Mouse (Mus musculus): ENCODE data around the gene Tmx1.

Gene Tmx1

DNA sequence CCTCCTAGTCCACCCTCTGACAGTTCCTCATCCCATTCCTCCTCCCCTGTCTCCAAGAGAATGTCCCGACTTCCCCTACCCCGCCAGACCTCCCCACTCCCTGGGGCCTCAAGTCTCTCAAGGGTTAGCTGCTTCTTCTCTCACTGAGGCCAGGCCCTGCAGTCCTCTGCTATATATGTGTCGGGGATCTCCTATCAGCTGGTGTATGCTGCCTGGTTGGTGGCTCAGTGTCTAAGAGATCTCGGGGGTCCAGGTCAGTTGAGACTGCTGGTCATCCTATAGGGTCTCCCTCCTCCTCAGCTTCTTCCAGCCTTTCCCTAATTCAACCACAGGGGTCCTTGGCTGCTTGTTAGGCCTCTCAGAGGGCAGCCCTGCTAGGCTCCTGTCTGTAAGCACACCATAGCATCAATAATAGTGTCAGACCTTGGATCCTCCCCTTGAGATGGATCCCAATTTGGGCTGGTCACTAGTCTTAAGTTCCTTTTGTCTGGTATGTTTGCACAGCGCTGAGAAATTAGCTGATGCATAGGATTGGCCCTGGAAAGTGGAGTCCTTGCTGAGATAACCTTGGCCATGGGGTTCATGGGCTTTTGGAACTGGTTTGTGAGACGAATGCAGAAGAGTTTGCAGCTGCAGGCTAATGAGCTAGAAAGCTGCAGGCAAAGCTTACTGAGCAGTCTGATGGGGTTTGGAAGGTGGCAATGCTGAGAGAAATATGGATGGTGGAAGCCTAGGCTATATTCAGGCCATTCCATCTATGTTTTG is 34.0 kb downstream of the Tmx1 start:
- no peak for ATAC-seq (ENCODE audit: low TSS enrichment)

DNA sequence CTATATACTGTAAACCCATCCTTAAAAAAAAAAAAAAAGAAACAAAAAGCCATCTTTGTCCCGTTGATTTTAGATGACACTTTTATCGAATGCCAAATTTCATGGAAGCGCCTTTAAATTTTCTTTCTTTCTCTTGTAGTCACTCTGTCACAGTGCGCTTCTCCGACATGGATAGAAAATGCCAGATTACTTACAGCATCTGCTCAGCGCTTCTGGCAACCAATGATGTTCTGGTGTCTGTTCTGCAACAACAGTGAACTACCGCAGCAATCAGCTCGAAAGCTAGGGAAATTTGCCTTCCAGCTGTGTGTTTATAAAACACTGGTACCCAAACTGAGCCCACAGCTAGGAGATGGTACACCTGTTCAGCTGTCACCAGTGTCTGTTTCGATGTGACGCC is 39.5 kb downstream of the Tmx1 start:
- ATAC-seq (ENCODE audit: low TSS enrichment) = peak; percentile 35; the same call in 1 of the 2 replicates

DNA sequence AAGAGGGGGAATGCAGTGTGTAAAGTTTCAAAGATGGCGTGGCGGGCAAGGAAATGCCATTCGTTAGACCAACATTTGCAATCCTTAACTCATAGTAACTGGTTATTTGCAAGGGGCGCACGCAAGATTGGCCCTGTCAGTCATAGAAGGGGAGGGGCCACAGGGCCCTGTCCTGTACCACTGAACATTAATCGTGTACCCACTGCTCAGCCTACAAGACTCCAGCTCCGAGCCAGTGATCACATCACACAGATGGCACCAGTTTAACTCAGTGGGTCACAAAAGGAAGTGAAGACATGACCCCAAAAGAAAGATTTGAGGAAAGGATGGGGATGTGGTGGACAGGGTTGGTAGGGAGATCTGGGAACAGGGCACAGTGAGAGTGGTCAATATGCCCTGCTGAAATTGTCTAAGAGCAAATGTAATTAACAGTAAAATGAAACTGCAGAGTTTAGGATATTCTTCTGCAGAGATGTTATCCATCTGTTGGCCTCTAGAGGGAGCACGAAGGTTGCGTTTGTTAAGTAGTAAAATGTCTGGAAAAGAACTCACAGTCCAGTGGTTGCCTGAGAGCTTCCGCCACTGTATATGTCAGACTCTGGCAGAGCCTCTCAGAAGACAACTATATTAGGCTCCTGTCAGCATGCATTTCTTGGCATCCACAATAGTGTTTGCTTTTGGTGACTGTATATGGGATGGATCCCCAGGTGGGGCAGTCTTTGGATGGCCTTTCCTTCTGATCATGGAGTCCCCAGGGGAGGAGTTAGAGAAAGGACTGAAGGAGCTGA is 41.8 kb downstream of the Tmx1 start:
- 0 out of 2 replicates have a peak, but pooled peaks have one; percentile 48 for ATAC-seq (ENCODE audit: low TSS enrichment)

DNA sequence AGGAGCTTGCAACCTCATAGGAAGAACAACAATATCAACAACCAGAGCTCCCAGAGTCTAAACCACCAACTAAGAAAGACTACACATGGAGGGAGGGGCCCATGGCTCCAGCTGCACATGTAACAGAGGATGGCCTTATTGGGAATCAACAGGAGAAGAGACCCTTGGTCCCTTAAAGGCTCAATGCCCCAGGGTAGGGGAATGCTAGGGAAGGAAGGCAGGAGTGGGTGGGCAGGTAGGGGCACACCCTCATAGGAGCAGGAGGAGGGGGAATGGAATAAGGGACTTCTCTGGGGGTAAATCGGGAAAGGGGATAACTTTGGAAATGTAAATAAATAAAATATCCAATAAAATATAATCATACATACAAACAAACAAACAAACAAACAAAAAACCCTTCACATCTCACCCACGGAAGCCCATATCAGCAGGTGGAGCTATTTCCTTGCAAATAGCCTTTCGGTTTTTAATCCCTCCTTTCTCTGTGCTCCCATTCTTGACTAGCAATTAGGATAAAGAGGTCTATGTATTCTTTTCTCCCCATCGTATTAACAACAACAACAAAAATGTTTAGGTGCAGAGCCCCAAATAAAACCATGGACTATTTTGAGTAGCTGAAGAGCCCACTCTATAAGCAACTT is 42.5 kb downstream of the Tmx1 start:
- ATAC-seq (ENCODE audit: low TSS enrichment) = no peak

DNA sequence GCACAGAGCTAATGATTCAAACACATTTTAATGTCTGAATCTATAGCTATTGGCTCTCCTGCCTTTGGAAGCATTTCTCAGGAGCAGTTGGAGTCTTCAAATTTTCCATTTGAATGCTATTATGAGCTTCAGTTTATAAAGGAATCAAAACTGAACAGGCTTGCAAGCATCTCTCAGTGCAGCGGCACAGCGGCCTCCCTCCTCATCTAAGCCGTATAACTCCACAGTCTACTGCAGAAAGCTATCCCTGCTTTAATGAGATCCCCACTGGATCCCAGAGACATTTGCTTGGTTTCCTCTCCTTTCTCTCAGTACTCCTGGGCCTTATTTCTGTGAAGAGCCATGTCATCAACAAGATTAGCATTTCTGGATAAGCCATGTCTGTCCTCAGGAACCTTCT is 45.2 kb downstream of the Tmx1 start:
- ATAC-seq (ENCODE audit: low TSS enrichment) = peak; percentile 74

DNA sequence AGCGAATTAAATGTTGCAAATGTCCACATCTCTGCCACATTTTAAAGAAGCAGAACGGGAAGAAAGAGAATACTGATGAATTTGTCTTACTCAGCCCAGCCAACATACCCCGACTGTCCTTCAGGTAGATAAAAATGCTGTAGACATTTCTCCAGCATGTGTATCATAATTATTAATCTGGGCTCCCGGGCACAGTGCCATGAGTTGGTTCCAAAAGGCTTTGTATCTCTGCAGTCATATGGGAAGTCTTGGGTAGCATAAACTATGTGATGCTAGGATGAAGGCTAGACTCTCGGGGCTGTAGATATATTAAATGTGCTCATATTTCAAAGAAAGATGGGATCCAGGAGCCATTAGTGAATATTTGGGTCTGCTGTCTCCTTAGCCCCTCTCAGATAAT is 53.1 kb downstream of the Tmx1 start:
- ATAC-seq (ENCODE audit: low TSS enrichment) = no peak

DNA sequence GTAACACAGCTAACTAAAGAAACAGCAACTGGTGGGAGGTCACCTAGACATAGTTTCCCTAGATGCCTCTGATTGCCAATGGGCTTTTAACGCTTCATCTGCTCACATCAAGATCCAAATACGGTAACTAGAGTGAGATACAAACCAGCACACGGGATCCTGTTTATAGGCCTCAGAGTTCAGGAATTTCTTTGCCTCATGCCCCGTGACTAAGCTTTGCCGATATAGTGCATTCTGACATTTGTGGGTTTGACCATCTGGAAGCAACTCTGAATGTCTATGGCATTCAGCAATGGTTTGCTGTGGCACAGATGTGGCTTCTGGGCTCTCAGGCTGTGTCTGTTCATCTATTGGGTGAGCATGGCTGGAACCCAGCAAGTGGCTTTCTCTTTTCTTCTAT is 59.1 kb downstream of the Tmx1 start:
- no peak for ATAC-seq (ENCODE audit: low TSS enrichment)

DNA sequence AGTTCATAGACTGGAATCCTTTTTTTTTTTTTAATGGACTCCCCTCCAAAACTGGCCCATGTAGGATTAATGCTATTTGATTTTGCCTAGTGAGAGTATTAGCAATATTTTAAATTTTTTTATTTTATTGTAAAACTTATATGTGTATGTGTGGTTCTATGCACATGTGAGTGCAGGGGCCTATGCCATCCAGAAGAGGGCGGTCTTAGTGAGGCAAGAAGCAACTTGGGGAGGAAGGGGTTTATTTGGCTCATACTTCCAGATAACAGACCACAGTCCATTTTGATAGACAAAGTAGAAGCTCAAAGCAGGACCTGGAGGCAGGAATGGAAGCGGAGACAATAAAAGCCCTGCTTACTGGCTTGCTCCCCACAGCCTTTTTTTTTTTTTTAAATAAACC is 59.5 kb downstream of the Tmx1 start:
- ATAC-seq (ENCODE audit: low TSS enrichment) = no peak
